Mouse (Mus musculus): ENCODE measurements around the gene Map4. TPM values are rescaled to one million over a fixed set of nuclear protein-coding genes. Genes with fewer than 3 reads are reported as not detected.
A peak's percentile ranks its signal among the peaks of the same experiment; 100 is the strongest.

The Map4 gene
- polyA plus RNA-seq, 1 experiment from 2014 or later, result 69.3 TPM

DNA sequence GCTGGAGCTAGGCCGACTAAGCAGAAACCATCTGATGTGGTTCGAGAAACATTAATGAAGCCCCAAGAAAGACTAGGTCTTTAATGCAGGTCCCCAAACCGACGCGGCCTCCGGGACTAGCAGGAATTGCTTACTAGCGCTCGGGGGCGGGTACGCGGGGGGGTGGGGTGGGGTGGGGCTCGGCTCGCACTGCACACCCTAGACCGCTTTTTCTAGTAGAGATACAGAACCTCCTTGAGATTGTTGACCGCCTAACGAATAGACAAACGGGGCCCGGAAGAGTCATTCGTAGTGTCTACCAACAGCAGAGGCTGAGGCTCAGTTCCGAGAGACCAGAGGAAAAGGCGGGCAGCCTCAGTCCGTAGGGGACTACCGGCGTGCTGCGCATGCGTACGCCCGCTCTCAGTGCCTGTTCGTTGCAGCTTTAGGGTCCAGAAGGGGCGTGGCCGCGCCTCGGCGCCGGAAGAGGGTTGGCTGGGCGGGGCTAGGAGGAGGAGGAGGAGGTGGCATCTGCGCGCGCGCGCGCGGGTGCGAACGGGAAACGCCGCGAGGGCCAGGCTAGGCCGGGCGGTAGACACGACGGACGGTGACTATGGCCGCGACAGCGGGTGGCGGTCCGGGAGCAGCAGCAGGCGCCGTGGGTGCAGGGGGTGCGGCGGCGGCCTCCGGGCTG is 200.4 kb downstream of the Map4 start:
- Histone ChIP-seq H3K36me3 (peaks cover 37% of the 10 kb centered on the region), H3K4me1 (peaks cover 31% of the 10 kb centered on the region), H3K27me3 (ENCODE audit: low read depth, poor library complexity, severe bottlenecking) (no peaks in the 10 kb centered on the region), H3K9me3 (replicated peaks) (no peaks in the 10 kb centered on the region), H3K27ac (replicated peaks) (peak overlapping the region; percentile 97), H3K4me3 (peak overlapping the region; percentile 76)
- DNase-seq (ENCODE audit: low spot score), result peak; percentile 100
- WGBS, result under 1% methylated on average over 64 of the region's 64 CpGs

DNA sequence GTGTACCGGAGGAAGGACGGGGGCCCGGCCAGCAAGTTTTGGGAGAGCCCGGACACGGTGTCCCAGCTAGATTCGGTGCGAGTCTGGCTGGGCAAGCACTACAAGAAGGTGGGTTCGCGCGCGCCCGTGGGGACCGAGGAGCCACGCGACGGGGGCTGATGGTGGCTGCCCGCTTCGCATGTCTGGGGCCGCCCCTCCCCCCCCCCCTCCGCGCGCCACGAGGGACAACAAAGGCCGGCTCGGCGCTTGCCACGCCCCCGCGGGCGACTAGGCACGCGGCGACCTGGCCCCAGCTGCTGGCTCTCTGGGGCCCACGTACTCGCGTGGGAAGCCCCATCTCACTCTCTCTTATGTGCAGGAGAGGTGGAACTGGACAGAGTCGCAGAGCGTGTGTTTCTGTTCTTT is 200.9 kb downstream of the Map4 start:
- no peak for DNase-seq (ENCODE audit: low spot score)
- WGBS, result under 1% methylated on average over 38 of the region's 38 CpGs
- H3K9me3 ChIP-seq (replicated peaks), result no peaks in the 10 kb centered on the region
- H3K36me3 ChIP-seq, result peaks cover 42% of the 10 kb centered on the region
- H3K27me3 ChIP-seq (ENCODE audit: low read depth, poor library complexity, severe bottlenecking), result no peaks in the 10 kb centered on the region
- peak overlapping the region; percentile 97 for H3K27ac ChIP-seq (replicated peaks)
- H3K4me1 ChIP-seq, result peaks cover 31% of the 10 kb centered on the region
- H3K4me3 ChIP-seq, result peak overlapping the region; percentile 76

DNA sequence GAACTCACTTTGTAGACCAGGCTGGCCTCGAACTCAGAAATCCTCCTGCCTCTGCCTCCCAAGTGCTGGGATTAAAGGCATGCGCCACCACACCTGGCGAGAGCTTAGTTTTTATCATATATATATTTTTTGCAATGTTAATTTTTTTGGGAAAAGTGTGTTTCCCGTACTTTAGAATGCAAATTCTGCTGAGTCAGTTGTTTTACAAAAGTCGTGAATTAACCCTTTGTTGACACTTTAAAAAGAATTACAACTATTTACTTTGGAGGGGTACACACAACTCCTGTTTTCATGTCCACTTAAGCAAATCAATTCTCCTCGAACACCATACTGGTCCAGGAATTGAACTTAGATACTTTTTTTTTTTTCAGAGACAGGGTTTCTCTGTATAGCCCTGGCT is 201.7 kb downstream of the Map4 start:
- DNase-seq (ENCODE audit: low spot score), result no peak
- Histone ChIP-seq H3K36me3 (peaks cover 49% of the 10 kb centered on the region), H3K27ac (replicated peaks) (peak overlapping the region; percentile 97), H3K27me3 (ENCODE audit: low read depth, poor library complexity, severe bottlenecking) (no peaks in the 10 kb centered on the region), H3K4me1 (peaks cover 31% of the 10 kb centered on the region), H3K9me3 (replicated peaks) (no peaks in the 10 kb centered on the region), H3K4me3 (peak overlapping the region; percentile 76)
- 73% methylated on average over 6 of the region's 6 CpGs for WGBS

Small RNA genes within 50 kb of the gene (microRNA-seq; reads per million reads assigned to microRNA genes)
- 1.8 reads per million for gene Mir7089

Other genes with a start within 250 kb of the Map4 start
- 0.22 TPM in 1 of 2 replicates, not detected in the other for gene Fbxw18, start 228.8 kb upstream of the Map4 start, polyA plus RNA-seq (2016; fragmentation: Nextera tagmentation; extraction: Ambion mirVana)
- gene Fbxw26, start 185.4 kb upstream of the Map4 start, polyA plus RNA-seq (2016; fragmentation: Nextera tagmentation; extraction: Ambion mirVana), result not detected in 2 replicates
- gene Fbxw27, start 140.8 kb upstream of the Map4 start, polyA plus RNA-seq (2016; fragmentation: Nextera tagmentation; extraction: Ambion mirVana), result not detected in 2 replicates
- gene Spink8, start 119.2 kb upstream of the Map4 start, polyA plus RNA-seq (2016; fragmentation: Nextera tagmentation; extraction: Ambion mirVana), result not detected in 2 replicates
- gene Nme6, start 98.7 kb upstream of the Map4 start, polyA plus RNA-seq (2016; fragmentation: Nextera tagmentation; extraction: Ambion mirVana), result 109 and 126 TPM in 2 replicates
- gene Camp, start 81.8 kb upstream of the Map4 start, polyA plus RNA-seq (2016; fragmentation: Nextera tagmentation; extraction: Ambion mirVana), result 0.16 TPM in 1 of 2 replicates, not detected in the other
- 38.7 and 39.5 TPM in 2 replicates for gene Cdc25a, start 55.9 kb upstream of the Map4 start, polyA plus RNA-seq (2016; fragmentation: Nextera tagmentation; extraction: Ambion mirVana)
- 180 and 185 TPM in 2 replicates for gene Smarcc1, start 186.2 kb downstream of the Map4 start, polyA plus RNA-seq (2016; fragmentation: Nextera tagmentation; extraction: Ambion mirVana)
- gene Dhx30, start 186.4 kb downstream of the Map4 start, polyA plus RNA-seq (2016; fragmentation: Nextera tagmentation; extraction: Ambion mirVana), result 185 and 203 TPM in 2 replicates